ENCODE assay signal across 9 mouse cellular contexts in genomic region chr11:35797751-35798494, GRCm38 (mm10). TPM values are rescaled to one million over a fixed set of nuclear protein-coding genes. Genes with fewer than 3 reads are reported as not detected.
A peak's percentile ranks its signal among the peaks of the same experiment; 100 is the strongest.
DNase-seq lines count a peak whose midpoint lies in the region; ATAC-seq lines count a peak whose summit lies in the region.
"Had no signal": no experiment of that assay in that cellular context is flagged by ENCODE, and none has a peak within 500 bp of the region (broad histone marks: within the 10 kb centered on the region; RNA-seq: fewer than 3 reads in every experiment).

No protein-coding gene starts in this region.

- DNase-seq in layer of hippocampus, adult 11-12 months (ENCODE audit: low spot score) = peak; percentile 28
- no peak for DNase-seq in layer of hippocampus, adult 9-11 months
- peak; percentile 61 to 65 for DNase-seq in cerebellum, postnatal 14 days
- peak; percentile 54 for DNase-seq in hindbrain, embryonic 11.5 days (ENCODE audit: low spot score)
- DNase-seq in right cerebral cortex, postnatal 14 days = peak; percentile 55
- DNase-seq in MN1 (ENCODE audit: low spot score) = no peak
- no peak for DNase-seq in gastrocnemius, postnatal 25 days

- peak; percentile 58 for ATAC-seq in hindbrain, embryonic 11.5 days (ENCODE audit: low FRiP score)
- ATAC-seq in limb, embryonic 13.5 days (ENCODE audit: low FRiP score, low read depth) = no peak

- H3K4me3 ChIP-seq in hindbrain, embryonic 11.5 days (ENCODE audit: low read depth, low read length) = peak overlapping the region; percentile 55
- H3K4me3 ChIP-seq in limb, embryonic 13.5 days = peak overlapping the region; percentile 43

- H3K9ac ChIP-seq in hindbrain, embryonic 11.5 days (ENCODE audit: low read depth, low read length) = peak overlapping the region; percentile 59
- no peak overlapping the region for H3K9ac ChIP-seq in limb, embryonic 13.5 days

- peaks cover 41% of the 10 kb centered on the region for H3K27me3 ChIP-seq in hindbrain, embryonic 11.5 days (ENCODE audit: control insufficient read depth, insufficient read depth, low read length)
- peaks cover 73% of the 10 kb centered on the region for H3K27me3 ChIP-seq in limb, embryonic 13.5 days

- H3K36me3 ChIP-seq in hindbrain, embryonic 11.5 days (ENCODE audit: control insufficient read depth, insufficient read depth, low read length) = no peaks in the 10 kb centered on the region
- H3K36me3 ChIP-seq in limb, embryonic 13.5 days = no peaks in the 10 kb centered on the region

- peak overlapping the region; percentile 58; the same call in 1 of the 2 replicates for H3K27ac ChIP-seq in hindbrain, embryonic 11.5 days (ENCODE audit: low read depth, low read length)
- no peak overlapping the region for H3K27ac ChIP-seq in limb, embryonic 13.5 days

- H3K4me1 ChIP-seq in hindbrain, embryonic 11.5 days (replicated peaks; ENCODE audit: control insufficient read depth, insufficient read depth, low read length) = no peaks in the 10 kb centered on the region
- peaks cover 13% of the 10 kb centered on the region for H3K4me1 ChIP-seq in limb, embryonic 13.5 days

- H3K4me2 ChIP-seq in hindbrain, embryonic 11.5 days (replicated peaks; ENCODE audit: low read depth, low read length) = peak overlapping the region; percentile 96
- peak overlapping the region; percentile 68 for H3K4me2 ChIP-seq in limb, embryonic 13.5 days (replicated peaks)

- no peaks in the 10 kb centered on the region for H3K9me3 ChIP-seq in hindbrain, embryonic 11.5 days (ENCODE audit: control insufficient read depth, low read length)
- no peaks in the 10 kb centered on the region for H3K9me3 ChIP-seq in limb, embryonic 13.5 days

- WGBS in hindbrain, embryonic 11.5 days = 4% methylated on average over 55 of the region's 86 CpGs
- WGBS in limb, embryonic 13.5 days = 4% methylated on average over 69 of the region's 86 CpGs

RNA-seq across cellular contexts. Expression of gene Fbll1, which starts 0.8 kb away (rescaled TPM):
- 4.5 and 4.6 TPM in 2 replicates for polyA plus RNA-seq in hindbrain, embryonic 11.5 days (2014; fragmentation: Nextera tagmentation; extraction: Ambion mirVana)
- polyA plus RNA-seq in limb, embryonic 13.5 days (2015; fragmentation: Nextera tagmentation; extraction: Ambion mirVana) = not detected in 2 replicates
- not detected for total RNA-seq in gastrocnemius, postnatal 25 days (2021)
- polyA plus RNA-seq: liver, embryonic 16.5 days had no signal

RNA-seq across cellular contexts. Expression of gene Pank3, which starts 28.6 kb away (rescaled TPM):
- polyA plus RNA-seq in hindbrain, embryonic 11.5 days (2014; fragmentation: Nextera tagmentation; extraction: Ambion mirVana) = 27.7 and 30.2 TPM in 2 replicates
- polyA plus RNA-seq in limb, embryonic 13.5 days (2015; fragmentation: Nextera tagmentation; extraction: Ambion mirVana) = 15.6 and 18.0 TPM in 2 replicates
- total RNA-seq in gastrocnemius, postnatal 25 days (2021) = 10 to 100 TPM; 19.7 to 22.8 TPM

RNA-seq across cellular contexts. Expression of gene Rars, which starts 36.4 kb away (rescaled TPM):
- polyA plus RNA-seq in hindbrain, embryonic 11.5 days (2014; fragmentation: Nextera tagmentation; extraction: Ambion mirVana) = 106 and 116 TPM in 2 replicates
- polyA plus RNA-seq in limb, embryonic 13.5 days (2015; fragmentation: Nextera tagmentation; extraction: Ambion mirVana) = 88.4 and 90.7 TPM in 2 replicates
- total RNA-seq in gastrocnemius, postnatal 25 days (2021) = 10 to 100 TPM; 42.9 to 47.6 TPM

Comparison
In these comparisons a context has a peak if more than half of its experiments do, and no peak if none do; other contexts are left out.
1. DNase-seq: peak in layer of hippocampus, adult 11-12 months (single experiment), cerebellum, postnatal 14 days (2 of 2), hindbrain, embryonic 11.5 days (single experiment) and right cerebral cortex, postnatal 14 days (single experiment); none in layer of hippocampus, adult 9-11 months (single experiment), MN1 (single experiment) and gastrocnemius, postnatal 25 days (single experiment).